Mouse (Mus musculus) ES-Bruce4 (cell line): ENCODE measurements at regions not wholly inside any gene's neighbourhood (a gene's known extent, or its start where the extent isn't known, plus 50 kb on each side); places are given as distances from the start of the nearest gene placed in this dataset.

Experiments used
- CTCF ChIP-seq: IDR thresholded peaks from one replicate; pipeline ENCODE4 v1.8.1; 2011; ENCODE audit warnings: low read depth, low read length
- EP300 ChIP-seq: IDR thresholded peaks from 2 replicates; pipeline ENCODE4 v1.6.1; 2011; ENCODE audit warnings: low read depth, low read length; ENCODE audit not compliant: insufficient read depth
- POLR2A ChIP-seq: IDR thresholded peaks from one replicate; pipeline ENCODE4 v1.8.1; 2011; ENCODE audit warnings: low read length; ENCODE audit not compliant: insufficient read depth

GRCm38 (mm10) chr2:123397551-123397950 is 632.5 kb downstream of the Sqor start:
- no peak for TF ChIP-seq CTCF
- no peak for TF ChIP-seq POLR2A
- no peak for TF ChIP-seq EP300
